Mouse (Mus musculus) hematopoietic multipotent progenitor cell, adult 10-12 weeks (in vitro differentiated cells): ENCODE results near the gene Gtpbp8. TPM values are rescaled to one million over a fixed set of nuclear protein-coding genes. Genes with fewer than 3 reads are reported as not detected.

ENCODE experiments used
- polyA plus RNA-seq: library from polyadenylated mRNA; stranded (reverse); fragments of >175 nt; gene quantifications from 2 replicates; pipeline ENCODE4 v1.2.3, GENCODE M21; 2012; ENCODE audit warnings: low replicate concordance

The Gtpbp8 gene
- polyA plus RNA-seq, result 22.2 and 56.9 TPM in 2 replicates

DNA sequence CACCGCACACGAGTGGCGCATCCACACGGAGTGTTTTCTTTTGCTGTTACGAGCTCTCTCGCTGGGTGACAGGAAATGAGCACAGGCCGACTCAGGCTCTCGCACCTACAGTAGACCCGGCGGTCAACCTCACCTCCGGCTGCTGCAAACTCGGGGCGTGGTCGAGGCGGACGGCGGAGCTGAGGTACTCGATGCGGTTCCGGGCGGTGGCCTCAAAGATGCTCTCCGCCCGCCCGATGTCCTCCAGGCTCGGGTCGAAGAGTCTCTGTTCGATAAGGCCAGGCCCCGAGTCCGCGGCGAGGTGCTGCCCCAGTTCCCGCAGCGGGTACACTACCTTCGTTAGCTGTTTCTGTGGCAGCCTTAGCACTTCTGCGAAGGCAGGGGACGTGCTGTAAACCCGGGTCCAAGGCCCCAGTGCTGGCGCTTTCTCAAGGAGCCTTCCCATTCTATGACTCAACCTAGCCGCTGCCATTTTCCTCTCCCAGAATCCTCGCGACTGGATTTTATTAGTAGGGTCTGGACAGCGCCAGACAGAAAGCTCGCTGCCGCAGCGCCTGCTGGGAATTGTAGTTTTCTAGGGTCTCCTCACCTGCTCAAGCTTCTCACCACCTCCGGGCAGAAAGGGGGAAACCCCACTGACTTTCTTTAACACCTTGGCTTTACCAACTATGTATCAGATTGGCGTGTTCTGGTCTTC, at the start of gene Gtpbp8:
Gtpbp8 (minus strand) TSS at position 498 of the 697 bp plus-strand sequence.

DNA sequence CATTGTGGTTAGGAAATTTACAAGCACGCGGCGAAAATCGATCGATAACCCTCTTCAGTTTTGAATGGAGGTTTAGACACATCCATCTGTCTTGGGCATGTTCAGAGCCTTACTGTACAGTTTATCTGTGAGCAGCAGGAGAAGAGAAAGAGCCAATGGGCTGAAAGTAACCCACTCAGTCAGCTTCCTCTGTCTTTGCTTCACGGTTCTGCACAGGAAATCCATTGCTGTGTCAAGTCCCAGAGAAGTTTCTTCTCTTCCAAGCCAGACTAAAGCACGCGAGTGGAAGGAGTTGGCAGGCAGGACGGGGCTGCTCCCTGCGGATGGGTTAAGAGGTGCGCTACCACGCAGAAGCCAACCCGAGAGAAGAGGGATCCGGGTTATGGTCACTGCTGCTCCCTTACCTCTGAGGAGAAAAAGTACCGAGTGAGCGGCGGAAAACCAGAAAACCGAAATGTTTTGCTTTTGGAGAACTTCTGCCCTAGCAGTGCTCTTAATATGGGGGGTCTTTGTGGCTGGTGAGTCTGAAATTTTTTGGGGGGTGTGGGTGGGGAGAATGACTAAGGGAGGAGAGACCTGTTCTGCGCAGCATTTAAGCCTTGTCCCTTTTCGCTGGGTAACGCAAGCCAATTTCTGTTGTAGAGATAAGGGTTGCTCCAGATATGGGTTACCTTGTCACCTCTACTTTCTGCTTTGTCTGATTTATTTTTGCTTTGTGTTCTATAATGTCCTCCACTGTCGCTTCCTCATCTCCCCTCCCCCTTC, 19.6 kb upstream of the Gtpbp8 start, which contains the start of gene Cd200r1:
Cd200r1 (plus strand) TSS at position 182 of the 765 bp plus-strand sequence.

DNA sequence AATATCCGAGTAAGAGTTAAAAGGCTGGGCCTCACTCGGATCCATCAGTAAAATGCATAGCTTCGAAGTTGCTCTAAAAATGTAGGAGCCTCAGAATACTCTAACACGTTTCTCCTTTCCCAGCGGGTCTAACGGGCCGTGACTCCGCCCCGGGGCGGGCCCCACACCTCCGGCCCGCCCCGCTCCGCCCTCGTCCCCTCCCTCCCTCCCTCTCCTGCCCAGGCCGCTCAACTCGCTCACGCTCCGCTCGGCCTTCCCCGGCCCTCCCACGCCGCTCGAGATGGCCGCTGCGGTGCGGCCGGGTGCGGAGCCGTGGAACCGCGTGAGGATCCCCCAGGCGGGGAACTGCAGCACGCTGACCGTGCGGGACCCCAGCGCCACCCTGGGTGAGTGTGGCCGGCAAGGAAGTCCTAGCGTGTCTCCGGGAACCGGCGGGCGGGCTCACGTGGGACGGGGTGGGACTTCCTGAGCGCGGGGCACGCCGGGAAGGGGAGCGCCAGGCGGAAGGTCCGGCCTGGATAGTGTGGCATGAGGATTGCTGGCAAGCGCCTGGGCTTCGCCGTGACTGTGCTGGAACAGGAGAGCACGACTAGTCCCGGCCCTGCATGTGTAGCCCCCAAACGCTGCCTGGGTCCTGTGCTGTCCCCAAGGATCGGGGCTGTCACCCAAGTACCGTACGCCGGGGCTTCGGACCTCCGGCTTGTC, 21.9 kb downstream of the Gtpbp8 start, which contains the start of gene Nepro:
Nepro (plus strand) TSS at position 219 of the 705 bp plus-strand sequence.

Other genes with a start within 250 kb of the Gtpbp8 start
- gene Boc, start 187.5 kb downstream of the Gtpbp8 start, polyA plus RNA-seq, result 0.03 and 0.07 TPM in 2 replicates
- 2.2 and 5.0 TPM in 2 replicates for gene Nepro, start 22.1 kb downstream of the Gtpbp8 start, polyA plus RNA-seq
- gene Cd200r1, start 19.4 kb upstream of the Gtpbp8 start, polyA plus RNA-seq, result 2.8 and 4.5 TPM in 2 replicates
- gene Cd200r4, start 65.4 kb upstream of the Gtpbp8 start, polyA plus RNA-seq, result 0.24 and 0.58 TPM in 2 replicates
- not detected in 2 replicates for gene Cd200r2, start 120.7 kb upstream of the Gtpbp8 start, polyA plus RNA-seq
- 0.26 and 0.34 TPM in 2 replicates for gene Cd200r3, start 197.3 kb upstream of the Gtpbp8 start, polyA plus RNA-seq